Mouse (Mus musculus) embryonic facial prominence, embryonic 13.5 days (tissue): Measurements from ENCODE around the gene Naa35. TPM values are rescaled to one million over a fixed set of nuclear protein-coding genes. Genes with fewer than 3 reads are reported as not detected.

Experiments used
- ATAC-seq: fragments of 200-750 bp; cut with Nextera tagmentation; 2 replicates; pipeline ENCODE4 v1.8.0; 2017; ENCODE audit warnings: low read depth; ENCODE audit not compliant: insufficient number of reproducible peaks, insufficient read depth, low FRiP score, low TSS enrichment
- H3K27ac ChIP-seq: fragments of 300-500 bp; sonication (generic); 2 replicates; pipeline ENCODE4 v1.5.1; 2015; ENCODE audit warnings: moderate library complexity, mild to moderate bottlenecking, inconsistent platforms
- H3K27me3 ChIP-seq: fragments of 300-500 bp; sonication (generic); 2 replicates; pipeline ENCODE4 v1.6.1; 2015; ENCODE audit warnings: mild to moderate bottlenecking, inconsistent platforms
- H3K36me3 ChIP-seq: fragments of 300-500 bp; sonication (generic); 2 replicates; pipeline ENCODE4 v1.6.1; 2015; ENCODE audit warnings: mild to moderate bottlenecking, inconsistent platforms
- H3K4me1 ChIP-seq: fragments of 300-500 bp; sonication (generic); 2 replicates; pipeline ENCODE4 v1.6.1; 2015; ENCODE audit warnings: inconsistent platforms
- H3K4me2 ChIP-seq: fragments of 300-500 bp; sonication (generic); 2 replicates; pipeline ENCODE4 v1.6.1; 2015; ENCODE audit warnings: moderate library complexity, mild to moderate bottlenecking, inconsistent platforms
- H3K4me3 ChIP-seq: fragments of 300-500 bp; sonication (generic); 2 replicates; pipeline ENCODE4 v1.5.1; 2015; ENCODE audit warnings: mild to moderate bottlenecking, inconsistent platforms
- H3K9ac ChIP-seq: fragments of 300-500 bp; sonication (generic); 2 replicates; pipeline ENCODE4 v1.6.1; 2015; ENCODE audit warnings: mild to moderate bottlenecking, inconsistent platforms
- H3K9me3 ChIP-seq: fragments of 300-500 bp; sonication (generic); 2 replicates; pipeline ENCODE4 v1.6.1; 2016; ENCODE audit warnings: inconsistent platforms
- WGBS: fragments of 180-500 bp; shearing (Covaris S2); methylation state at CpG from one replicate; pipeline ENCODE4 v1.1.7; 2015; ENCODE audit warnings: mixed read lengths; 5-methylcytosine and 5-hydroxymethylcytosine counted together
- polyA plus RNA-seq: library from polyadenylated mRNA; unstranded; fragments of >200 nt; fragmentation: Nextera tagmentation; extraction: Ambion mirVana; gene quantifications from 2 replicates; pipeline ENCODE4 v1.2.1, GENCODE M21; 2015

Naa35 gene
- 112 and 120 TPM in 2 replicates for polyA plus RNA-seq

DNA sequence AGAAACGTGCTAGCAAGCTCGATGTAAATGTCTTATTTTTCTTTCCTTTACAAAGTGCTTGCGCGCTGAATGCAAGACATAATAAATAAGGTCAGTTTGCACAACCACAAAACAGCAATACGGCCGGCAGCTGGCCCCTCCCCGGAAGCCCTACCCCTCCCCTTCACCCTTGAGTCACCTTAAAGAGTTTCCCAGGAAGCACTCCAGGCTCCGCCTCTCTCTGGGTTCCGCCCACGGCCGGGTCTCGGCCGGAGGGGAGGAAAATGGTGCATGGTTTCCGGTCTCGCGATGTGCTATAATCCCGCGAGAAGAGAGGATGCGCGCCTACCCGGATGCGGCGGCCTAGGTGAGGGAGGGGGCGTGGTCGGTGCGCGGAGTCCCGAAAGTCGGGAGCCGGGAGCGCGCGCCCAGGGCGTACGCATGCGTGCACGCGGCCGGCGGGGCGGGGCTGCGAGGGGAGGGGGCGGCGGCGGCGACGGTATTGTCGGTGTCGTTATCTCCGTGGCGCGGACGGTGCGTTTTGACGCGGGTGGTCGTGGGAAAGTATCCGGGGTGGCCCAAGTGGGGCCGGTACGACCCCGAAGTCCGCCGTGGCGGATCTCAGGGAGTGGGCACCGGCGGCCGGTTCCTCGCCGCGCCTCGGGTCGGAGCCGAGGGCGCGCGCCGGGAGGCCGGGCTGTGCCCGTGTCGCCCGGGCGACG, at the start of gene Naa35, which contains the start of gene Agtpbp1:
Gene Naa35 (plus strand): TSS at position 313 of the 701 bp plus-strand sequence.
Gene Agtpbp1 (minus strand): TSS at position 281 of the 701 bp plus-strand sequence.
- ATAC-seq: peak; percentile 94
- Histone ChIP-seq H3K36me3 (peaks cover 27% of the 10 kb centered on the region), H3K9ac (peak within 1 kb of the TSS; percentile 95), H3K27ac (peak within 1 kb of the TSS; percentile 85), H3K4me3 (peak within 1 kb of the TSS; percentile 95), H3K9me3 (no peaks in the 10 kb centered on the region), H3K4me1 (peaks cover 22% of the 10 kb centered on the region), H3K27me3 (no peaks in the 10 kb centered on the region), H3K4me2 (peak within 1 kb of the TSS; percentile 79)
- WGBS: under 1% methylated on average over 81 of the region's 83 CpGs

DNA sequence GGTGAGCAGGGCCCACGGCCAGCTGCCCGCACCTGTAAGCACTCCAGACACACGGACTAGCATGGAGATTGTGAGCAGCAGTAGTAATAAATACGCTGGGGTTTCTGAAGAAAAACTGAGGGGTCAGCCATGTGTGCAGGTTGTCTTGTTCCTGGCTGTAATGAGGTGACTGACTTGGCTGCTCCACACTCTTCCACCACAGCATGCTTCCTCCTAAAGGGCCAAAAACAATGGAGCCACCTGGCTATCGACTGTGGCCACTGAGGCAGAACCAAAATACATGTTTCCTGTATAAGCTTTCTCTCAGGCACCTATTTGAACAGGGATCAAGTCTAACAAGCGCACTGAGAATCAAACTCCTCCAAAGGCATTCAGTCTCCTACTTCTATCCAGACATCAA, 49.3 kb upstream of the Naa35 start:
- H3K36me3 ChIP-seq: peaks cover 17% of the 10 kb centered on the region
- no peak for ATAC-seq
- WGBS: 84% methylated on average over 6 of the region's 6 CpGs
- no peak overlapping the region for H3K9ac ChIP-seq
- no peak overlapping the region for H3K4me3 ChIP-seq
- H3K27me3 ChIP-seq: no peaks in the 10 kb centered on the region
- H3K27ac ChIP-seq: no peak overlapping the region
- H3K4me2 ChIP-seq: no peak overlapping the region
- H3K4me1 ChIP-seq: 0 out of 2 replicates have a peak, but pooled peaks cover 2% of the 10 kb centered on the region
- no peaks in the 10 kb centered on the region for H3K9me3 ChIP-seq

DNA sequence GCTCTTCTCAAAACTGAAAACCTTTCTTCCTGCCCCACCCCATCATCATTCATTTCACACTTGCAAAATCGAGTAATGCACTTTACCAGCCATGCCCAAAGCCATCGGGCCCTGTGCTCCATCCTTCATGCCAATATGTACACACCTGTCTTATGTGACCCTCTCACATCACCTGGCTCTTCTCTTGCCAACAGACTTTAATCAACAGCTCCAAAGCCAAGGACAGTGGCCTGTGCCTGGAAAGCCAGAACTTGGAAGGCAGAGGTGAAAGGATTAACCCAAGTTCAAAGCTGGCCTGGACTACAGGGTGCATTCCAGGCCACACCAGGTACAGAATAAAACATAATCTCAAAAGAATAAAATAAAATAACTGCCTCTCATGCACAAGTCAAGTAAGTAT, 48.4 kb upstream of the Naa35 start:
- 0 out of 2 replicates have a peak, but pooled peaks cover 2% of the 10 kb centered on the region for H3K4me1 ChIP-seq
- no peak overlapping the region for H3K4me3 ChIP-seq
- H3K9me3 ChIP-seq: no peaks in the 10 kb centered on the region
- H3K36me3 ChIP-seq: peaks cover 17% of the 10 kb centered on the region
- no peaks in the 10 kb centered on the region for H3K27me3 ChIP-seq
- no peak for ATAC-seq
- no peak overlapping the region for H3K27ac ChIP-seq
- no peak overlapping the region for H3K4me2 ChIP-seq
- H3K9ac ChIP-seq: no peak overlapping the region
- 81% methylated on average over 2 of the region's 2 CpGs for WGBS

DNA sequence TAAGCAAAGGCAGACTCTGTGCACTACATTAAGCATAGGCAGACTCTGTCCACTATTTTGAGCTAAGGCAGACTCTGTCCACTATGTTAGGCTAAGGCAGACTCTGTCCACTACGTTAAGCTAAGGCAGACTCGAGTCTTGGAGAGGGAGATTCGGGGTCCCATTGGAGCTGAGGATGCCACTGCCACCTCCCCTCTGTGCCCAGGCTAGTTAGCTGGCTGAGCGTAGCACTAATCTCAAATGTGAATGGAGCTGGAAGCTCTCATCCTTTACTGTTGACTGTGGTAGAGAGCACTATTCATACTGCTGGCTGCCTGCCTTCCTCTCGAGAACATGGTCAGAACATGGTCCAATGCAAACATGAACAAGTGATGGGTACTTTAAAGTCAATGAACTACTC, 46.4 kb upstream of the Naa35 start:
- H3K4me1 ChIP-seq: 0 out of 2 replicates have a peak, but pooled peaks cover 2% of the 10 kb centered on the region
- H3K9me3 ChIP-seq: no peaks in the 10 kb centered on the region
- H3K4me3 ChIP-seq: no peak overlapping the region
- no peak overlapping the region for H3K4me2 ChIP-seq
- no peak overlapping the region for H3K27ac ChIP-seq
- no peak overlapping the region for H3K9ac ChIP-seq
- ATAC-seq: no peak
- H3K27me3 ChIP-seq: no peaks in the 10 kb centered on the region
- 93% methylated on average over 5 of the region's 5 CpGs for WGBS
- H3K36me3 ChIP-seq: 0 out of 2 replicates have a peak, but pooled peaks cover 8% of the 10 kb centered on the region

DNA sequence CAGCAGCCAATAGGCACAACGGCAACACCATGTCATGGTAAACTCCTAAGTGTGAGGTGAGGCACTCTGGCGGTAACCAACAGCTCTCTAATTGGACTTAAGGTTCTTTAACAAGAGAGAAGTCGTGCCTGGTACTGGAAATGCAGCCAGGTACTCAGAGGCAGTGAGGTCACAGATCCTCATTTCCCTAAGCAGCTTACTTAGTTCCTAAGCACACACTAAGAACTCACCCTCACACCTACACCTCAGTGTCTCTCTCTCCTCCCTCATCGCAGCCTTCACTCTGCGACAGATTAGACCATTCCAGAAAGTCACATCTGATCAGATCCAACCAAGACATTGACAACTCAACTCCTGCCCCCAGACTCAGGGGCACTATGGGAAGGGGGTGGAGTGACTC, 45.0 kb upstream of the Naa35 start:
- H3K27me3 ChIP-seq: no peaks in the 10 kb centered on the region
- no peak overlapping the region for H3K27ac ChIP-seq
- no peak for ATAC-seq
- H3K4me2 ChIP-seq: no peak overlapping the region
- H3K36me3 ChIP-seq: 0 out of 2 replicates have a peak, but pooled peaks cover 7% of the 10 kb centered on the region
- no peaks in the 10 kb centered on the region for H3K9me3 ChIP-seq
- no peak overlapping the region for H3K4me3 ChIP-seq
- no peak overlapping the region for H3K9ac ChIP-seq
- H3K4me1 ChIP-seq: peaks cover 10% of the 10 kb centered on the region
- WGBS: 88% methylated on average over 5 of the region's 5 CpGs

DNA sequence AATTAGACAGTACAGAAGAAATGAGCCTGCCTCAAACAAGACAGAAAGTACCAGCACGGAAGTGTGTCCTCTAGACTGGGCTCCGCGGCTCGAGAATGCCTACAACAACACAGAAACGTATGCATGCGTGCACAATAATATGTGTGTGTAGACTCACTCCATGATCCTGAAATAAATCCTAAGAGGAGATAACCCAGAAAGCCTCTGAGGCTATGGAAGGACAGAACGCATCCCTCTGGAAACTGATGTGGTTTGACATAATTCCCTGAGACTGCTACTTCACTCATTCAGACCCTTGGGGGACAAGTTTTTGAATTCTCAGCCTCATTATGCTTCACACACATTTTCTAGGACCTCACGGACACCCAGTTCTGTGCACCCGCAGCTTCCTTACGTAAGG, 42.6 kb upstream of the Naa35 start:
- no peaks in the 10 kb centered on the region for H3K27me3 ChIP-seq
- H3K4me1 ChIP-seq: peaks cover 12% of the 10 kb centered on the region
- H3K9me3 ChIP-seq: no peaks in the 10 kb centered on the region
- no peak for ATAC-seq
- H3K9ac ChIP-seq: no peak overlapping the region
- H3K4me2 ChIP-seq: no peak overlapping the region
- 82% methylated on average over 10 of the region's 10 CpGs for WGBS
- no peaks in the 10 kb centered on the region for H3K36me3 ChIP-seq
- no peak overlapping the region for H3K27ac ChIP-seq
- no peak overlapping the region for H3K4me3 ChIP-seq

DNA sequence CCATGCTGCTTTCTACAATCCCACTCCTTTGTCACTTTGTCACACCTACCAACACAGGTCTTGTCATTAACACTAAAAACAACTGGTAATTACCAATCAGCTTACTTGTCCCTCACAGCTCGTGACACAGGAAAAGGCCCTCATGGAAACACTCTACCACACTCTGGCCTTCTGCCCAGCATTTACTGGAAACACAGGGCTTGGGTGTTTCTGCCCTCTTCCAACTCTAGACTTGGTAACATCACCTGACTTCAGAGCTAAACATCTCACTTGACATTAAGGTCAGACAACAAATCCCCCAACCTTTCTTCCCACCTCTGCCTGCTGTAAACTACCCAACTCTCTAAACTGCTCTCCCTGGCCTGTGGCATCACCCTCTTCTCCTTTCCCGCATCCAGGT, 38.0 kb upstream of the Naa35 start:
- H3K4me2 ChIP-seq: no peak overlapping the region
- H3K4me1 ChIP-seq: peaks cover 24% of the 10 kb centered on the region
- no peak overlapping the region for H3K4me3 ChIP-seq
- H3K27me3 ChIP-seq: no peaks in the 10 kb centered on the region
- H3K9ac ChIP-seq: no peak overlapping the region
- H3K27ac ChIP-seq: no peak overlapping the region
- H3K9me3 ChIP-seq: no peaks in the 10 kb centered on the region
- no peak for ATAC-seq
- no peaks in the 10 kb centered on the region for H3K36me3 ChIP-seq
- WGBS: 81% methylated on average over 2 of the region's 2 CpGs

DNA sequence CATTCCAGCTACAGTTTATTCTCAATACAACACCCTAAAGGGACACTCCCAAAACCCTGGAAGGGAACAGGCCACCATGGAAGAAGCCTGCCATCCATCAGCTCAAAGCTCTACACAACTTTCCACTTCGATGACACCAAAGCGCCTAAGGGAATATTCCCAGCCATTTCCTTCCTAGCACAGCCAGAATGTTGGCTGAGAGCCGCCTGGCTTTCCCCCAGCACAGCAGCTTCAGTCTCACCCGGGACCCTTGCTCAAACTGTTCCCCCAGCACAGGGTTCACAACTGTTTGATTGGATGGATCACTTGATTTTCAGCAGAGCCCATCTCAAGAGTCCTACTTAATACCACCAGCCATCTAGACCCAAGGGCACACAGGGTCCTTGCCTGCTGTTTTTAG, 37.3 kb upstream of the Naa35 start:
- no peaks in the 10 kb centered on the region for H3K9me3 ChIP-seq
- no peak overlapping the region for H3K4me3 ChIP-seq
- H3K36me3 ChIP-seq: no peaks in the 10 kb centered on the region
- no peak overlapping the region for H3K4me2 ChIP-seq
- peaks cover 28% of the 10 kb centered on the region for H3K4me1 ChIP-seq
- H3K27ac ChIP-seq: no peak overlapping the region
- no peak overlapping the region for H3K9ac ChIP-seq
- ATAC-seq: no peak
- H3K27me3 ChIP-seq: no peaks in the 10 kb centered on the region
- 58% methylated on average over 4 of the region's 4 CpGs for WGBS

DNA sequence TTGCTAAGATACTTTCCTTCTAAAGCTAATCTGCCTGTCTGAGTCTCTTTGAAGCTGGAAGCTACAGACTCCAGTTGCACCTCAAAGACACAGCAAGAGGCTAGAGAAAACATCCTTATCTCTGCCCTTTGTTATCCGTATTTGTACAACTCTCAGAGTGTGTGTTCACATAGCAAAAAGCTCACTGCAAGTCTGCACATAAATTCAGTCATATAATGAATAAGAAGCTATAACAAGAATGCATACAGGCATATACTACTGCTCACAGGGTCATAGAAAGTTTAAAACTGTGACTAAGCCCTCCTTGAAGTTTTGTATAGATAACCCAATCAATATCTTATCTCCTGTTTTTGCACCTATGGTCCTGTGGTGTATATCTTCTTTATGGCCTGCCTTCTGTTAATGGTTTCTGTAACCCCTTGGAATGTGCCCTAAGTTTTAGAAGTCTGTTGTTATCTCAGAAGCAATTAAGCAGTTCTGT, 35.7 kb upstream of the Naa35 start:
- 68% methylated on average over 1 of the region's 1 CpGs for WGBS
- no peaks in the 10 kb centered on the region for H3K9me3 ChIP-seq
- ATAC-seq: no peak
- H3K27me3 ChIP-seq: no peaks in the 10 kb centered on the region
- no peak overlapping the region for H3K27ac ChIP-seq
- no peak overlapping the region for H3K9ac ChIP-seq
- no peak overlapping the region for H3K4me2 ChIP-seq
- no peaks in the 10 kb centered on the region for H3K36me3 ChIP-seq
- H3K4me3 ChIP-seq: no peak overlapping the region
- H3K4me1 ChIP-seq: peaks cover 27% of the 10 kb centered on the region

DNA sequence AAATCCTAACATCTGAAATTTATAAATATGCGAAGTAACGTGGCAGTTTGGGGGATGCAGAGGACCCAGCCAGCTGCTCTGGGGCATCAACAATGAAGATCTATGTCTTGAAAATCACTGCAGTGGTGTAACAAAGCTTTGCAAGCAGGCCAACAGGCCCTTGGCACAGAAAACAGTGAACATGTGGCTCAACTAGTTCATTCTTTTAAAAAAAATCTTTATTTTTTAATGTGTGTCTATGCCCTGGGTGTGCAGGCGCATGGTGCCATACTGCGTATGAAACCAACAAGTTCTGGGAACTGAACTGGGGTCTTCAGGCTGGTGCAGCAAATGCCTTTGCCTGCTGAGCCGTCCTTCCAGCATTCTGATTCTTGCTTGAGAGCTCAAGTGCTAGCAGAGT, 32.8 kb upstream of the Naa35 start:
- Histone ChIP-seq H3K9me3 (no peaks in the 10 kb centered on the region), H3K27me3 (0 out of 2 replicates have a peak, but pooled peaks cover 3% of the 10 kb centered on the region), H3K36me3 (no peaks in the 10 kb centered on the region), H3K27ac (no peak overlapping the region), H3K4me2 (no peak overlapping the region), H3K4me3 (no peak overlapping the region), H3K9ac (no peak overlapping the region), H3K4me1 (peaks cover 33% of the 10 kb centered on the region)
- WGBS: 69% methylated on average over 5 of the region's 5 CpGs
- ATAC-seq: no peak

DNA sequence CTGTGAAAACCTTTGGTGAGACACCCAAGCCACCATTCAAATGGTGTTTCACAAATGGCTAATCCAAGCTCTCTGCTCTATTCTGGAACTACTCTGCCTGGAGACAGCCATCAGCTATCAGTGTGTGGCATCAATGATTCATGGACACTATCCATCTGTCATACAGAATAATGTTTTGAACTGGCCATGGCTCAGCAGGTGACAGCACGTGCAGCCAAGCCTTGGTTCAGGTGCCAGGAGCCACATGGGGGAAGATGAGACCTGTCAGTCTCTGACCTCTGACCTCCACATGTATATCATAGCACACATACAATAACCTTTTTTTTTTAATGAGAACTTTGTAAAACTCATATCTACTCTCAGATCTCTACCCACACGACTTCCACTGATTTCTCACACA, 32.3 kb upstream of the Naa35 start:
- Histone ChIP-seq H3K9me3 (no peaks in the 10 kb centered on the region), H3K4me2 (no peak overlapping the region), H3K4me3 (no peak overlapping the region), H3K36me3 (no peaks in the 10 kb centered on the region), H3K27me3 (0 out of 2 replicates have a peak, but pooled peaks cover 3% of the 10 kb centered on the region), H3K9ac (no peak overlapping the region), H3K4me1 (peaks cover 31% of the 10 kb centered on the region), H3K27ac (no peak overlapping the region)
- WGBS: 69% methylated on average over 2 of the region's 2 CpGs
- no peak for ATAC-seq
